Mouse (Mus musculus) liver, embryonic 16.5 days (tissue): ENCODE data around the gene Vps8. TPM values are rescaled to one million over a fixed set of nuclear protein-coding genes. Genes with fewer than 3 reads are reported as not detected.

Experiments
- ATAC-seq: fragments of 200-750 bp; cut with Nextera tagmentation; 2 replicates; pipeline ENCODE4 v1.8.0; 2017; ENCODE audit warnings: low read depth, mild to moderate bottlenecking, moderate number of reproducible peaks, moderate library complexity
- H3K27ac ChIP-seq: fragments of 300-500 bp; sonication (generic); 2 replicates; pipeline ENCODE4 v1.5.1; 2014; ENCODE audit warnings: mild to moderate bottlenecking, low read length
- H3K27me3 ChIP-seq: fragments of 300-500 bp; sonication (generic); 2 replicates; pipeline ENCODE4 v1.6.1; 2014; ENCODE audit warnings: low read depth, low read length, mixed read lengths; ENCODE audit not compliant: control insufficient read depth, insufficient read depth
- H3K36me3 ChIP-seq: fragments of 300-500 bp; sonication (generic); 2 replicates; pipeline ENCODE4 v1.6.1; 2014; ENCODE audit warnings: mild to moderate bottlenecking; ENCODE audit not compliant: control insufficient read depth, insufficient read depth
- H3K4me1 ChIP-seq: fragments of 300-500 bp; sonication (generic); 2 replicates; pipeline ENCODE4 v1.6.1; 2014; ENCODE audit warnings: low read depth, low read length, mixed read lengths; ENCODE audit not compliant: control insufficient read depth
- H3K4me2 ChIP-seq: fragments of 300-500 bp; sonication (generic); 2 replicates; pipeline ENCODE4 v1.6.1; 2014; ENCODE audit warnings: low read depth, low read length, mixed read lengths
- H3K4me3 ChIP-seq: fragments of 300-500 bp; sonication (generic); 2 replicates; pipeline ENCODE4 v1.5.1; 2014; ENCODE audit warnings: low read depth, mild to moderate bottlenecking, low read length
- H3K9ac ChIP-seq: fragments of 300-500 bp; sonication (generic); 2 replicates; pipeline ENCODE4 v1.6.1; 2014; ENCODE audit warnings: low read depth, low read length
- H3K9me3 ChIP-seq: fragments of 300-500 bp; sonication (generic); replicated peaks from 2 replicates; pipeline ENCODE4 v1.6.1; 2016; ENCODE audit warnings: low read length; ENCODE audit not compliant: control insufficient read depth
- WGBS: fragments of 180-500 bp; shearing (Covaris S2); extraction: QIAGEN DNeasy Blood & Tissue Kit; methylation state at CpG from one replicate; pipeline ENCODE4 v1.1.7; 2014; ENCODE audit not compliant: insufficient replicate concordance; 5-methylcytosine and 5-hydroxymethylcytosine counted together
- polyA plus RNA-seq: library from polyadenylated mRNA; unstranded; fragments of >200 nt; fragmentation: Nextera tagmentation; extraction: Ambion mirVana; gene quantifications from 2 replicates; pipeline ENCODE4 v1.2.1, GENCODE M21; 2015

Vps8 gene
- polyA plus RNA-seq, 1 experiment from 2014 or later = 7.6 TPM

DNA sequence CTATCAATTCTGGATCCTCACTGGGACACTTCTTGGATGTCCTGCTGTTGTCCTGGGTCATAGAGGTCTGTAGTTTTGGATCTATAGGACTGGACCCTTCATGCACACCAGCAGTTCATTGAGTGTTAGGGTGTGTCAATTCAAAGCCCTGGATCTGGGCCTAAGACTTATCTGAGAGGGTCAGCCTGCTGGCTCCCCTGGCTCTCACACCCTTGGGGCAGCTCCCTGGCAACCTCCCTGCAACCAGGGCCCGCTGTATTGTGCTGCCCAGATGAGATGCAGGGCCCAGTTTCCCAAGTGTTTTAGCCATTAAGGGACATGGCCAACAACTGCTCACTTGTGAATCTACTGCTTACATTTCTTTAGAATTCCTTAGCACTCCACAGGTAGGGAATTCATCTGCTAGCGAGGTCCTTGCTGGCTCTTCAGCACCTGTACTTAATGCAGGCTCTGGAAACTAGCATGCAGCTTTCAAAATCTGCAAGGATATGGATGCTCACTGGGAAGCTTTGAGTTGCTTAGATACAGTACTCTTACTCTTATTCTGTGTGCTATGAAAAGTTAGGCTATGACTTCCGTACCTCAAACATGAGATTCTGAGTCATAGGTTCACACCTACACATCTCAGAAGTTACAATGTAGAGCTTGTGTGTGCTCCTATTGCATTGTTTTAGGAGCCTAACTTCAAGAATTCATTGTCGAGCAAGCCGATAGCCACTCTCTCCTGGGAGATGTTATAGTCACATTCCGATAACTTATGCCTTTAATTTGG, 183.5 kb downstream of the Vps8 start:
- Histone ChIP-seq H3K9ac (no peak overlapping the region), H3K36me3 (no peaks in the 10 kb centered on the region), H3K9me3 (no peaks in the 10 kb centered on the region), H3K4me1 (no peaks in the 10 kb centered on the region), H3K4me3 (no peak overlapping the region), H3K4me2 (no peak overlapping the region), H3K27ac (no peak overlapping the region), H3K27me3 (no peaks in the 10 kb centered on the region)
- WGBS = 72% methylated on average over 6 of the region's 6 CpGs
- no peak for ATAC-seq

DNA sequence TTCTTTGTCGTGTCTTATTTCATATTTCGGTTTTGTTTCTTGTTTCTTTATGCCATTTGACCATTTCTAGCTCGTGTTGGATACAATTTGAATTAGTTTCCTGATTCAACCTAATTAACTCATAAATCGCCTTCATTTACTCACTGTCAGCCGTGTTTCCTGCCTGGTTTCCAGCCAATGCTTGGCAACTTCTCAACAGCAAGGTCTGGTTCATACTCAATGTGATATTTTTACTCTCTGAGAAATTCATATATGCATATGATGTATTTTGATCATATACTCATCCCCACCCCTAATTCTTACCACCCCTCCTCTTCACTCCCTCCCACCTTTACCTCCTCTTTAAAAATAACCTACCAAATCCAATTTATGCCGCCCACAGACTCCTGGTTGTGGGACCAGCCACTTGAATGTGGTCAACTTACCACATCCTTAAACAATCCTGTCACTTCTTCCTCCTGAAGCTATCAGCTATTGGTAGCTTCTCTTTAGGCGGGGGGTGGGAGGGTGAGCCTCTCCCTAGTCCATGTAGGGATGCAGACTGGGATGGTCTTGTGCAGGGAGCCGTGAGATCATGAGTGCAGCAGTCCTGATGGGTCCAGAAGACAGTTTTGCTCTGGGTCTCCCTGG, 184.2 kb downstream of the Vps8 start:
- Histone ChIP-seq H3K9me3 (no peaks in the 10 kb centered on the region), H3K27ac (no peak overlapping the region), H3K27me3 (no peaks in the 10 kb centered on the region), H3K4me1 (no peaks in the 10 kb centered on the region), H3K36me3 (no peaks in the 10 kb centered on the region), H3K4me3 (no peak overlapping the region), H3K9ac (no peak overlapping the region), H3K4me2 (no peak overlapping the region)
- ATAC-seq = no peak
- WGBS = 49% methylated on average over 8 of the region's 8 CpGs

- Histone ChIP-seq H3K27ac (no peak overlapping the region), H3K27me3 (no peaks in the 10 kb centered on the region), H3K9me3 (no peaks in the 10 kb centered on the region), H3K36me3 (no peaks in the 10 kb centered on the region), H3K4me1 (no peaks in the 10 kb centered on the region), H3K4me3 (no peak overlapping the region), H3K9ac (no peak overlapping the region), H3K4me2 (no peak overlapping the region)
- 58% methylated on average over 5 of the region's 5 CpGs for WGBS
- no peak for ATAC-seq
Measured at GRCm38 (mm10) chr16:21607651-21608040, 184.7 kb downstream of the Vps8 start.

DNA sequence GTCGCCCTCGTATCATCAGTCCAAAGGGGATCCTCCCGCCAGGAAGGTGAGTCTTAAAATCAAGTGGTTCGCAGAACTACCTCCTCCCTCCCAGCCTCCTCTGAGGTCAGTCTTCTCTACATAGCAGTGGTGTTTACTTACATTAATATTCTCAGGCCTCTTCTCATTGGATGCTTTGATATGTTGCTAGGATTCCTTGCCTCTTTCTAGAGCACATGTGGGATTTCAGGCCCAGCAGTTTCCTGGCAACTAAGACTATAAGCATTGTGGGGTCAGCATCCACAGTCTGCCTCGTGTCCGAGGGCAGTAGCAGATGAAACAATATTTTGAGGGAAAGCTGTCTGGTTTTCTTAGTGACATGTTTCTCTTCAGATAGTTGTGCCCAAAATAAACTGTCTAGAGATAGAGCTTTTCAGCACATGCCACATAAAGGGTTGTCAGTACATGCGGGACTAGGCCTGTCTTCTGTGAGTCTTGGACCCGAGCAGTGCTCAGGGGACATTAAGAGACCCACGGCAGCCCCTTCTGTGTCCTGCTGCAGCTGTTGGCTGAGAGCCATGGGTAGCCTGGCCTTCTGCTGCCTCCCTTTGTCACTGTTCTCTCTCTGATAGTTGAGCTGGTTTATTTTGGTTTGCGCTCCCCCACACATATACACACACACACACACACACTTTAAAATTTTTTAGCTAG, 185.4 kb downstream of the Vps8 start:
- Histone ChIP-seq H3K36me3 (no peaks in the 10 kb centered on the region), H3K4me1 (no peaks in the 10 kb centered on the region), H3K9ac (no peak overlapping the region), H3K27ac (no peak overlapping the region), H3K4me3 (no peak overlapping the region), H3K4me2 (no peak overlapping the region), H3K27me3 (no peaks in the 10 kb centered on the region), H3K9me3 (no peaks in the 10 kb centered on the region)
- WGBS = 74% methylated on average over 10 of the region's 10 CpGs
- ATAC-seq = no peak

- 69% methylated on average over 4 of the region's 4 CpGs for WGBS
- Histone ChIP-seq H3K27ac (no peak overlapping the region), H3K9me3 (no peaks in the 10 kb centered on the region), H3K4me1 (no peaks in the 10 kb centered on the region), H3K4me2 (no peak overlapping the region), H3K36me3 (no peaks in the 10 kb centered on the region), H3K27me3 (no peaks in the 10 kb centered on the region), H3K4me3 (no peak overlapping the region), H3K9ac (no peak overlapping the region)
- no peak for ATAC-seq
Measured at GRCm38 (mm10) chr16:21610473-21610872, 187.6 kb downstream of the Vps8 start.

DNA sequence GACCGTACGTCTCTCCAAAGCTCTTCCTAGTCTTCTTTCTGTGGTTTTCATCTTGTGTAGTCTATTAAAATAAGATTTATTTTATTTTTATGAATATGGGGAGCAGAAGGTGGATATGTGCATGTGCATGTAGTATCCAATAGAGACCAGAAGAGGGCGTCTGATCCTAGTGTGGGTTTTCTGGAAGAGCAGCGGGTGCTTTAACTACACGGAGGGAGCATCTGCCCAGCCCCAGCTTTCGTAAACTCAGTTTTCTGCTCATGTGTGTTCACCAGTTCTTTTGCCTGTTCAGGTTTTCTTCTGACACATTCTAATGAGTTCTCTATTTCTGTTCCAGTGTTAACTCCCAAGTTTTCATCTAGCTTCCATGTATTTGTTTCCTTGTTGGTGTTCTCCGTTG, 192.9 kb downstream of the Vps8 start:
- ATAC-seq = no peak
- Histone ChIP-seq H3K27ac (no peak overlapping the region), H3K9ac (no peak overlapping the region), H3K4me2 (no peak overlapping the region), H3K9me3 (no peaks in the 10 kb centered on the region), H3K36me3 (no peaks in the 10 kb centered on the region), H3K4me1 (no peaks in the 10 kb centered on the region), H3K4me3 (no peak overlapping the region), H3K27me3 (no peaks in the 10 kb centered on the region)
- 51% methylated on average over 7 of the region's 7 CpGs for WGBS

DNA sequence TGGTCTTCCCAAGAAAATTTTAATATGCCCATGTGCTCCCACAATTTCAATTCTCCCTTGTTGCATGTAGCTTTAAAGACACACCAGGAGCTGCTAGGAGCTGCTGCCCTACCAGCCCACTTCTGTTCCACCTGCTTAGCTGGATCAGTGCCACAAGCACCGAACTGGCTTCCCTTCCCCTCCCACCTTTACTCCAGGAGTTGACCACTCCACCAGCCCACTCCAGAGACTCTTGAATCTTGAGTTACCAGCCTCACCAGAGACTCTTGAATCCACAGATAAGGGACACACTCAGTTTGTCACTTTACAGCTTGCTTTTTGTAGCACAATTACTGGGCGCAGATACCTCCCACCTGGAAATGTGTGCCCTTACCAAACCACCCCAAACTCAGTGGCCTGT, 197.7 kb downstream of the Vps8 start:
- no peak overlapping the region for H3K4me3 ChIP-seq
- no peak for ATAC-seq
- H3K27me3 ChIP-seq = no peaks in the 10 kb centered on the region
- no peak overlapping the region for H3K27ac ChIP-seq
- no peaks in the 10 kb centered on the region for H3K4me1 ChIP-seq
- H3K4me2 ChIP-seq = no peak overlapping the region
- H3K9me3 ChIP-seq = no peaks in the 10 kb centered on the region
- no peaks in the 10 kb centered on the region for H3K36me3 ChIP-seq
- WGBS = 63% methylated on average over 2 of the region's 2 CpGs
- no peak overlapping the region for H3K9ac ChIP-seq

DNA sequence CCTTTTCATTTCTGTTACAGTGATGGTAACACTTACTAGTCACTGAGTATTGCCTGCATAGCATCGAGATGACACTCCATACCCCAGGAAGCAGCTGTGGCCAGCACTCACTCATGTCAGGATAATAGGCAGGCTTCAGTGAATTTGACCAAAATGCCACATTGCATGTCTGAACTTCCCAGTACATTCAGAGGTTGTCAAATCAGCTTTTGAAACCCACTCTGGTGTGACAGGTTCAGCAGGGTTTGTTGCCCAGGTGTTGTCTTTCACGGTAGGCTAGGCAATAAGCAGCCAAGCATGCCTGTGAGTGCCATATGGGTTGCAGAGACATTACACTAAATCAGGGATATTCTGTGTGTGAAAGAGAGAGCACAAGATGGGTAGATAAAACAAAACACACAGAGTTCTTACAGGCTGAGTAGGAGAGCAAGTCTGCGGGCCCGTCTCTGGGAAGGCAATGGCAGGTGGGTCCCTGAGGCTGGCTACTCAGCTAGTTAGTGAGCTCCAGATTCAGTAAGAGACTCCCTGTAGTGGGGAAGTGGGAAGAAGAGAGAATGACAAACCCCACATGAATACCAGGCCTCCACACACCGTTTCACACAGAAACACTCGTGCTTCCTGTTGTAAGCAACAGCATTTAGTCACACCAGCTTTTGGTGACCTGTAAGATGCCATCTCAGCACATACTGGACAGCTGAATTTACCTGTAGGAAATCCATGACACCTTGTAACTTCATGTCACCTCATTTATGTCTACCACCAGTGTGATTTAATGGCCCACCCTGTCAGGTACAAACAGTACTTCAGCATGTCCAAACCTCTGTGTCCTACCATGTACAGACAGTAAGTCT, 203.1 kb downstream of the Vps8 start:
- H3K4me3 ChIP-seq = no peak overlapping the region
- no peak overlapping the region for H3K9ac ChIP-seq
- H3K9me3 ChIP-seq = no peaks in the 10 kb centered on the region
- no peaks in the 10 kb centered on the region for H3K27me3 ChIP-seq
- no peak overlapping the region for H3K4me2 ChIP-seq
- no peaks in the 10 kb centered on the region for H3K36me3 ChIP-seq
- no peak for ATAC-seq
- 60% methylated on average over 6 of the region's 6 CpGs for whole genome bisulfite sequencing
- H3K27ac ChIP-seq = no peak overlapping the region
- H3K4me1 ChIP-seq = no peaks in the 10 kb centered on the region
